Mouse (Mus musculus): ENCODE measurements around the gene Cacng5.

The Cacng5 gene

DNA sequence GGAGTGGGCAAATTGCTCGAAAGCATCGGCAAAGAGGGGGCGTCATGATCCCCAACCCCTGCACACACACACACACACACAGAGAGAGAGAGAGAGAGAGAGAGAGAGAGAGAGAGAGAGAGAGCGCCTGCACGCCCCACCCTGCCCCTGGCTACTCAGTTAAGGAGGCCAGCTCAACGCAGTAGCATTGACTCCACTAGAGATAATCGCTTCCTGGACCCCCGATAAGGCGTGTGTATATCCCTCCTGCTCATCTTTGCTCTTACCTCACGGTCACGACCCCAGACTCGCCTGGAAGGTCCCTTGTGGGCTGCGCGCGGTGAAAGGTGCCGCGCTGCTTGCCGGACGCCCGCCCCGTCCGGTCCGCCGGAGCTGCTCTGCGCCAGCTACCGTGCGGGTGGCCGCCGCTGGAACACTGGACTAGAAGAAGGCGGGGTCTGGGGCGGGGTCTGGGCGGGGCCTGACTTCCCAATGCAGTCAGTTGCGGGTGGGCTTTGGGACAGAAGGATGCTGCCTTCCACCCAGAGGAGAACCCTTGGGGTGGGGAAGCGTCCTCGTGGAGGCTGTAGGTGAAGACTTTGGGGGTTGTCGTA is at the start of gene Cacng5:
Cacng5 (minus strand) TSS at position 422 of the 593 bp plus-strand sequence.
- DNase-seq: no peak

DNA sequence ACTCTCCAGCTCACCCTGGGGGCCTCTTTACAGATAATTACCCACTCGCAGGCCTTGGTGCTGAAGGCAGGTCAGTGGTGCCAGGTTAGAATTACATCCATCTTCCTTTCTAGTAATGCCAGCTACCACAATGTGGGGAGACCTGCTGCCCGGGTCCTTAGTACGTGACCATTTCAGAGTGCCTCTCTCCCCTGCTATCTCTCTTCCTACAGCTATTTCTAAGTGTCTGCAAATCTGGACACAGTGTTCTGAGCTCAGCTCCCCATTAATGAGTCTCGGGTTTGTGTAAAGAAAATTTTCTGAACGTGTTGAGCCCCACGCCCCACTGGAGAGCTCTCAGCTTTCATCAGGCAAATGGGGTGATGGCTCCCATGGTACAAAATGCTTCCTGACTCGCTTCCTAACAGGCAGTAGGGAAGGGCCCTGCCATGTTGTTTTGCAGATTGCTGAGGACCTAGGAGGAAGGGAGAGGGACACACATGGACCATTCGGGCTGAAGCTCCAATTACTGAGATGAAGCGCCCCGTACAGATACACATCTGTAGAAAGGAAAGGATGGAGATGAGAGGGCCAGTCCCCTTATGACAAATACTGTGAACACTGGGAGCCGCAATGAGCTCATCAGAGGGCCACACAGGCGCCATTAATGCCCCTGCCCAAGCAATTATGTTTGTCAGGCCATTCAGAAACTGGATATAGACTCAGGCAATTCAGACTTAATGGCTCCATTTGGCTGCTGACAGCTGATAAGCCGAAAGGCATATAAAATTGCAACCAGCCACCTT is 42.9 kb upstream of the Cacng5 start:
- no peak for DNase-seq

DNA sequence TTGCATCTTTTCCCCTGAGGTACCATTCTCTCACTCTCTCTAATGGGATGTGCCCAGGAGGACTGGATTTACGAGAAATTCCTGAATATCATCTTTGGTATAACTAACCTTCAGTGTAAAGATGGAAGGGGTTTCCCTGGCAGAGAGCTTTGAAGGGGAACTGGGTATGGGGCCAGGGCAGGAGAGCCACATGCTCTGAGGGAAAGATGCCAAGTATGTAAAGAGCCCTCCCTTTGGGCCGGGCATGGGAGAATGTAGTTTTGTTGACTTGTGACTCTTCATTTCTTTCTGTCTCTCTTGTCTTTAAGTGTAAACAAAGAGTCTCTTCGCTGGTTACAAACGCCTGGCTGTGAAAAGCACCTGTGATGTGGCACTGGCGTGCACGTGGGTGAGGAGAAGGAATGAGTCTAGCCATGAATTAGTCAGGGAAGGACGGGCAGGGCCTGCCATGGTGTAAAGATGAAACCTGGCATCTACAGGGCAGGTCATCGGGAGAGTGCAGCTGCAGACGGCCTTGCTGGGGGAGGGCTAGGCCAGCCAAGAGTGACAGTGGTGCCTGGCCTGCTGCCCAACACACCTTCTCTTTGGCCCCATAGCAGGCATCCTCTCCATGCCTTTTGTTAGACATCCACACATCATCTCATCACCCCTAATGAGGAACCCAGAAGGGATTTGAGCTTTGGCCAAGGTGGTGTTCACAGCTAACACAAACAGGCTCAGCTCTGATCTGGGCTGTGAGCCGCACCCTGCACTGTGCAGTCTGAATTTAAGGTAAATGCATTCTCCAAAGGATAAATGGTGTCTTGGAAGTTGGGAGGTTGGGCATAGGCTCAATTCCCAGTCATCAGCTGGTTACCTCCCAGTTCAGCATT is 40.6 kb upstream of the Cacng5 start:
- DNase-seq: no peak

DNA sequence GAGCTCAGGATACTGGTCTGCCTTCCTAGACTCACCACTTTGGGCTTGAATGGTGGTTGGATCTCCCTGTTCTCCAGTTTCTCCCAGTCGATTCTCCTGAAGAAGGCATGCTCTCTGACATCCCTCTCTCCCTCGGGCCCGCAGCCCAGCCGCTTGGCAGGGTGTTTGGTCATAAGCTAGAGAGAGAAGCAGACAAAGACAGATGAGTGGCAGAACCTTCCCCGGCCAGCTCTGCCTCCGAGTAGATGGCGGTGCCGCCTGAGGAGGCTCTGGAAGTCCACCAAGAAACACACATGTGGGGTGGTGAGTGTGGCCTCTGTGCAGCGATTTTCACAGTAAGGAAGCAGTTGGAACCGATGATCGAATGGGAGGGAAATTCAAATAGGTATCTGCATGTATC is 36.6 kb upstream of the Cacng5 start:
- peak; percentile 23 for DNase-seq

DNA sequence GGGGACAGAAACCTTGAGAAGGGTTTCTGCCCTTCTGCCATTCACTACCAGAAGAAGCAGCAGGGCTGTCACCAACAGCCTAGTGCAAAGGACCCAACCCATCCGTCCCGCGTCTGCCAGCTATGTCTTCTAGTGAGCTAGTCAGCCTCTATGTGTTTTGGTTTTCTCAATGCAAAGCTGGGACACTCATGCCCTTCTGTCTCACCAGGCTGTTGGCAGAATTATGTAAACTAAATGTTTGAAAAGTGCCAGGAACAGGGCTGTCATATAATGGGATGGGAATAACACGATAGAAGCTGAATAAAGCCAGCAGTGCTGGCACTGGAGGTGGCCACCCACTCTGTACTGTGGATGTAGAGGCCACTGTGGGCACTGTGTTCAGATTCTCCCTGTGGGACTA is 35.8 kb upstream of the Cacng5 start:
- no peak for DNase-seq

DNA sequence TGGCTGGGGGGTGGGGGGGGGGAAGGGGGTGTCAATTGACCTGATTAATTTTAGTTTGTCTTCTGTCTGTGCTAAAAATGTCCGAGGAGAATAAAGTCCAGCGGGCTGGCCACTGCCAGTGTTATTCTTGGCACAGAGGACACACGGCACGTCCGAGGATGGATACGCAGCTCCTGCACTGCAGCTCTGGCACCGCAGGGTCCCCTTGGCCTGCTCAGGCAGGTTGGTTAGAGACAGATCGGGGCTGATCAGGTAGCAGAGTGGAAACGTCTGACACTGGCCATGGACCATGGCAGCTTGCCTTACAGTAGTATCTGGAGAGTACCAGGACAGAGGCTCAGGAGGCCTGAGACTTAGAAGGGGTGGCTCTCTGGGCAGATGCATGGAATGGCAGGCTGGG is 35.4 kb upstream of the Cacng5 start:
- DNase-seq: no peak

DNA sequence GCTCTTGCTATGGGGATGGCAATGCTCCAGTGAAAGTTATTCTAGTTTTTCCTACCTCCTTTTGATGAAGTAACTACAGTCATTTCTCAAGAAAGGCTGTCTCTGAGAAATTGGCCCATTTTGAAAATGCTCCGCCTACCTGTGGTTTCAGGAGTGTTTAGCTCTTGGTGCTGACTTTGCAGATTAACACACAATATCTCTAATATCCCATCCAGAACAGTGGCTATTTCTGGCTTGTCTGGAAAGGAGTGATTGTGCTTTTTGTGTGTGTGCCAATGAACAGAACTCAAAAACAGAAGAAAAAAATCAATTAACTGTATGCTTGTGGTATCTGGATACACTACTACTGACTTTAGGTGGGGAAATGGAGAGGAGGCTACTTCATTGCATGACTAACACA is 33.1 kb upstream of the Cacng5 start:
- DNase-seq: no peak

DNA sequence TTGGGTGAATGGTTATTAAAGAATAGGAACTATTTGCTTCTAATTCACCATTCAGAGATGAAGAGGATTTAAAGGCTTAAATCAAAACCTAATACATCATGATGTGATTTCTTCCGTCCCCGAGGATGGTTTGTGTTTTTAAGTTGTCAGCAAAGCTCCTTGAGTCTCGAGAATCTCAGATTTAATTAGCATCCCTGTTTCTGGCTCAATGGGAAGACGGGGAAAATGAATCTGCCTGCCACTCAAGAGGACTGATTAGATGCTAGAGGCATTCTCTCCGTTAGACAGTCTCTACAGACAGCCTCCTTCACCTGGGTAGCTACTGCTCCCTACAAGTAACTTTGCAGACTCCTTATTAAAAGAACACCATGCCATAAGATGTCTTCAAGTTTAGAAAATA is 32.0 kb upstream of the Cacng5 start:
- DNase-seq: no peak

DNA sequence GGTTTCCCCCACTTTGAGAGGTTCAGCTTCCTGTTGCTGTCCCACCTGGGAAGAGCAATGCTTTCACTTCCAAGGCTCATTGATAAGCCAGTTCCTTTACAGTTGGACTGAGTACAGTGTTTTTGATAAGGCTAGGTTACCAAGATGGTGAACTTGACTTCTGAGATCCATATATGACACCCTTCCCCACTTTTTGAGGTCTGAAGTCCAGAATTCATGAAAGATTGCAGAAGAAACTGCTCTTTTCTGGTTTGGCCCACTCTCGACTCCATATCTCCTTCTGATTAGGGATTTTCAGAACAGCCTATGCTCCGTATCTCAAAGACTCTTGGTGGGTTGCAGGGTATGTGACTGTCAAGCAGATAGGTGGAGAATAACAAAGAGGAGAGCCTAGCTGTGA is 22.1 kb upstream of the Cacng5 start:
- no peak for DNase-seq

DNA sequence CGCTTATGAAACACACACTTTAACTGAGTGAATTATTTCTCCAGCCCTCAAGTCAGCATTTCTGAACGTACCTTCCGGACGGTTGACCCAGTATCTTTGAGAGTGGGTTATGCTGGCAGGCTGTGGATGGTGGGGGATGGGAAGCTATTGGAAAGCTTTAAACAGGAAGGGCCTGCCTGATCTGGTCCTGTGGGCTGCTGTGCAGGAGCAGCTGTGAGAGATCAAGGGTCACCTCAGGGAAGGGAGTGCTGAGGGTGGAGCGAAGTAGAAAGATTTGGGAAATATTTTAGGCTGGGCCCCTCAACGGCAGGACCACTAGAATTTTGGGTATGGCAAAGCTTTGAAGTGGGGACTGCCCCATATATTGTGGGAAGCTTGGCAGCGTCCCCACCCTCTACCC is 16.9 kb upstream of the Cacng5 start:
- DNase-seq: no peak

DNA sequence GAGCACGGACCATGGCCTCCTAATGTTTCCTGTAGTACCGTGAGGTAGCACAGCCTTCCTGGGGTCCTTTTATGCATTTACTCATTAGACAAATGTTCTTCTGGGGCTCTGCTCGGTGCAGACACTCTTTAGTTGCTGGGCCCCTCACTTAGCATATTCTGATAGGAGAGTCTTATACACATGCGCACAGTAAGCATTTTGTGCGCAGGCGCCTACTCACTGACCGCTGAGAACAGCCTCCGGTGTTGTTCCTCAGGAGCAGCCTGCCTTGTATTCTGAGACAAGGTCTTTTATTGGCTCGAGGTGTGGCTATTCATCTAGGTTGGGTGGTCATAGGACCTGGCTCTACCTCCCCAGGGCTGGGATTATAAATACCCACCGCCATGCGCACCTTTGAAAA is 16.4 kb upstream of the Cacng5 start:
- no peak for DNase-seq

DNA sequence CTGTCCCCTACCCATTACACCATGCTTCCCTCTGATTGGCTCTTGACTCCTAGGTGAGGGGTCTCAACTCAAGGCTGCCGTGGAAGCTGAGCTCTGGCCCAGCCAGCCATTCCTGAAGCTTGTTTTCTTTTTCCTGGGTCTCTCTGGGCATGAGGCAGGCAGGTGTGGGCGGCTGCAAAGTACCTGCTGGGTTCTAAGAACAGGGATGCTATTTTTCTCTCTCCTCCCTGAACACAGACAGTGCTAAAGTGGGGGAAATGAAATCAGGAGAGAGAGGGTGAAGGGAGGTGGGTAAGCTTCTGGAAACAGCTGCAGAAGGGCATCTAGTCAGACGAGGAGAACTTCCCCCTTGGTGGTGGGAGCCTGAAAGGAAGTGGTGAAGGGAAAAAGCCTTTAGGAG is 14.9 kb upstream of the Cacng5 start:
- no peak for DNase-seq

DNA sequence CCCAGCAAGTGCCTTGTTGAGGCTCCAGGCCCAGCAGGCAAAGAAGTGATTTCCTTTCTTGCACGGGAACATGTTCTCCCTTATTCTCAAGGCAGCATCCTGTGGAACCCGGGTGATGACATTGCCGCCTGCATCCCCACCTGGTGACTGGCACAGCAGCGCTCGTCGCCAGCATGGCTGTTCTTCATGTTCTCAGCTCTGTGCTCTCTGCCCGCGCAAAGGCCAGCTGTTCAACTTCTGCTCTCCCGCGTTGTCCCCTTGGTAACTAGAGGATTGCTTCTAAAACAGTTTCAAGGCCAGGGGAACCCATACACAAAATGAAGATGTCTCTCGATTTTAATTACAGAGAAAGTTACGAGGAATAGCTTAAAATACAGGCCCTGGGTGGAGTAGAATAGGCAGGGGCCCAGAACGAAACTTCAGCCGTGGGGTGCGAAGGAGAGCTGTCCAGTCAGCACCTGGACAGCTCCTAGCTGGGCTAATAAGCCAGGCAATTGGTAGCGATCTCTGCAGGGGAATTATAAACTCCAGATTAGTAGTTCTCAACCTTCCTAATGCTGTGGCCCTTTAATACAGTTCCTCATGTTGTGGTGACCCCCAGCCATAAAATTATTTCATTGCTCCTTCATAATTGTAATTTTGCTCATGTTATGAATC is 5.1 kb upstream of the Cacng5 start:
- no peak for DNase-seq

DNA sequence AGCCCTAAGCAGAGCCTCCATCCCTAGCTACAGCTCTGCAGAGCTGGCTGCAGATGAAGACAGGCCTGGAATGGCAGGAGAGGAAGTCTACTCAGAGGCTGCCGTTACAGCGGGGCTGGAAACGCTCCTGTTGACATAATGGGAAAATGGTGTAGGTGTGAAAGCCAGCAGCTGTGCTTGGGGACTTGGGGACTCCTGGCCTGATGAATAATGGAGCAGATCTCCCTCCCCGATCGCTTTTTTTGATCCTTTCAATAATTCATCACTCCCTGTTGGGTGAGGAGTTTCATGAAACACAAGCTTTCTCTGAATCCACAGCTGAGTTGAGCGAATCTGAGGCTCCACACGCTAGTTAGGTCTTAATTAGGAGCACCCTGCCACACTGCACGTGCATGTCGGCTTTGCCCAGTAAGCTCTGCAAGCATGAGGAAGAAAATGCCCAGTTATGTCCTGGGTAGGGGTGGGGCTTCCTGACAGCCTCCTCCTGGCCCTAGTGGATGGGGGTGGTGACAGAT is 2.9 kb upstream of the Cacng5 start:
- DNase-seq: no peak

DNA sequence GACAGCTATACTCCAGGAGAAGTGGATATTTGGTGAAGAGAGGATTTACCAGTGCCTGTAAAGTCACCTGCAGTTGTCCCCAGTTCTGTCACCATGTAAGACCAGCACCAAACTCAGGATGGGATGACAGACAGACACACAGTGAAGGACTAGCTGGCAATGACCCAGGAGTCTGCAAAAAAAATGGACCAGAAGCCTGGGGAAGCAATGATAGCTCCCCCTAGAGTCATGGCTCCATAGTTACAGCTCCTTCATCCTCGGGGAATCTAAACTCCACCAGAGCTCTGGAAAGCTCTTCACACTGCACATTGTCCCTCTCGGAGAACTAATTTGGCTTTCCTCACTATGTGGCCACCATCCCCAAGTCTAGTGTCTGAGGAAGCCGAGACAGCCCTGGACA is 1.5 kb downstream of the Cacng5 start:
- no peak for DNase-seq

DNA sequence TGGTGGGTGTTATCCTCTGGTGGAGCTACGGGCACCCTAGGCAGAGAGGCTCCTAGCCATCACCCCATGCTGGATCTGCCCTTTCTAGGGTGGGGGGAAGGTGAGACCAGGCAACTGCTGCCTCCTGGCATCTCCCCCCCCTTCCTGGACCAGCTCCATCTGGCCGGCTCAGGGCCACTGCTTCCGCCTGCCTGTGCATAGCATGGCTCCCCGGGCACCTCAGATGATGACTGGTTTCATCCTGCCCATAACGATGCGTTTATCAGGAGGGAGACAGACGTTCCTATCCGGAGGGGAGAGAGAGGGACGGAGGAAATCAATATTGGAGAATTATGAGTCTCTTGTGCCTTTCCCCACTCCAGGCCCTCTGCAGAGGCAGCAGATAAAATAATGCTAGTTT is 9.5 kb downstream of the Cacng5 start:
- no peak for DNase-seq

DNA sequence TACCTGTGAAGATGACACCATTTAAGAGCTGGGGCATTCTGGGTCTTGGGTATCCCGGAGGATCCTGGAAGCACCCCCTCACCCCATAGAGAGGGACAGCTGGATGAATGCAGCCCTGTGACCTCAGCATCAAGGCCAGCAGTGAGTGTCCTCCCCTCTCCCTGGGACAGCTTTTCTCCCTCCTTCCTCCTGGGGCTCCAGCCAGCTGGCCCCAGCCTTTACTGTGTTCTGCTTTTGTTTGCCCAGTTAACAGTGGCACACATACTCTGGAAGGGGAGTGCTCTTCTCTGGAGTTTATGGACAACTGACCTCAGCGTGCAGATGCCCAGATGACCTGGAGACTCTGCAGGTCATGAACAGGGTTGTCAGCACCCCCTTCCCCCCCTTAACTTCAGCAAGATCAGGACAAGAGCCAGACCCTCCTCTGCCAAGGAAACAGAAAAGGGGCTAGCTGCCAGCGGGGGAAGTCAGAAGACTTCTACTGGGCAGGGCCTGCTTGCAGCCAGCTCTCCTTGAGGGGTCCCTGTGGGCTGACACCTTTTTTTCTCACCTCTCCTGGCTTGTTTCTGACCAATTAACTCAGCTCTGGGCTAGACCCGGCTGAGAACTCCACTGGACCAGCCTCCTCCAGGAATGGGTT is 10.8 kb downstream of the Cacng5 start:
- peak; percentile 12 for DNase-seq

DNA sequence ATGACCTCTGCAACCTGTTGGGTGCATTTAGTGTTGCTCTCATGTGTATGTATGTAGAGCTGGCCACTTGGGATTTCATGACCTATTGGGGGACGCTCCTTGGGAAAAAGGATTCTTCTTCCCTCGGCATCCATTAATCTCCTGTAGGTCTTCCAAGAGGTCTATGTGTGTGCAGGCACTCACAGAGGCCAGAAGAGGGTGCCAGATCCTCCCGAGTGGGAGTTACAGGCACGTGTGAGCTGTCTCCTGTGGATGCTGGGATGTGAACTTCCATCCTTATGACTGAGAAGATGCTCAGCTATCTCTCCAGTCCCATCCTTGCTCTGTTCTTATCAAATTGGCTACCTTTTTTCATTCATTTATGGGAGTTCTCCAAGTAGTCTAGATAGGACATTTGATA is 14.4 kb downstream of the Cacng5 start:
- DNase-seq: no peak

DNA sequence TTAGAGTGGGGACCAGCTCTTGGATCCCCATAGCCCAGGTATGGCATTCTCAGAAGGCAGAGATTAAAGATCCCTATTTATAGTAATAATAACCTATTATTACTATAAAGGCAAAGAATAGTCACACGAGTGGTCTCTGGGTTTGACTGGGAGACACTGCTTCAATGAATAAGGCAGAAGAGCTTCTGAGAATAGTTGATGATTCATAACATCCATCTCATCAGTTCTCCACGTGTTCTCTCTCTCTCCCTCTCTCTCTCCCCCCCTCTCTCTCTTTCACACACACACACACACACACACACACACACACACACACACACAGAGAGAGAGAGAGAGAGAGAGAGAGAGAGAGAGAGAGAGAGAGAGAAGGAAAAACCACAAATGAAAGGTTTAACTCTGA is 16.2 kb downstream of the Cacng5 start:
- no peak for DNase-seq

DNA sequence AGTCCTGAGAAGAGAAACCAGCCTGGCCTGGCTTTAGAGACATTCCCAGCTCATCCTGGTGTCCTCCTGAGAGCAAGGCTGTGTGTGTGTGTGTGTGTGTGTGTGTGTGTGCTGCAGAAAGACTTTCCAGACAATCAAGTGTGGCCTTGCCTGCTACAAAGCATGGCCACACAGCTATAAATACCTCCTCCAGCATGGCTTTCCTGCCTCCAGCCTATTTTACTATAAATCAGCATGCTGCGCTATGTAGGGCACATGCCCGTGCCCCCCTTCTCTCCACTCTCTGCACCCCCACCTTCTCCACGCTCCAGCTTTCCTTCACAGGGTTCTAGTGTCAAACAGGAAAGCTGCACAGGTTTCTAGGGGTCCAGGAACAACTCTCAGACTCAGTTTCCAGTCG is 19.2 kb downstream of the Cacng5 start:
- DNase-seq: no peak

DNA sequence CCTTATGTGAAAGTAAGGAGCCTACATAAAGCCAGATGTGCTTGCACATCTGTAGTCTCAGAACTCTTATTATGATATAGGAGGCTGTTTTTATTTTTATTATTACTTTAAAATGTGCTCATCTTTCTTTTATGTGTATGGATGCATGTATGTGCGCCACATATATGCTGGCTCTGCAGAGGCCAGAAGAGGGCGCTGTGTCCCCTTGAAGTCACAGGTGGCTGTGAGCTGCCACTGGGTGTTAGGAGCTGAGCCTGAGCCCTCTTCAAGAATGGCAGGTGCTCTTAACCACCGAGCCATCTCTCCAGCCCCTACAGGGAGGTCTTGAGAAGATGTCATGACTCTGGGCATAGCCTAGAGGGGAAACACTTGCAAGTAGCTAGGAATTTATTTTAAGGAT is 23.5 kb downstream of the Cacng5 start:
- DNase-seq: no peak

DNA sequence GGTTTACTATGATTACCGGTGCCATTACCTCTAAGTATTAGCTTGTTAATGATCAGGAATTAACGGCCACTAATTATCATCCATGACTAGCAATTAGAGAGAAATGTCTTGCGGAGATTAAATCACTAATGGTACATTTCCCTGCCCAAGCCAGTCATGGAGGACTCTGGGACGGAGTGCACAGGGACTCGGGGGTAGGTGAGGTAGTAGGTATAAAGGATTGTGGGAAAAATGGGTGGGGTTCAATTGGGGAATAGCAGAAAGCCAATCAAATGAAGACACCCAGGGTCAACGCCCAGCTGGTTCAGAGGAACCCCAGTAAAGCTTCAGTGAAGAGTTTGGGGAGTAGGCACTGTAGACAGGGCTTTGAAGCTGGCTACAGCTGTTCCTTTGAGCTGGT is 27.5 kb downstream of the Cacng5 start:
- DNase-seq: no peak

DNA sequence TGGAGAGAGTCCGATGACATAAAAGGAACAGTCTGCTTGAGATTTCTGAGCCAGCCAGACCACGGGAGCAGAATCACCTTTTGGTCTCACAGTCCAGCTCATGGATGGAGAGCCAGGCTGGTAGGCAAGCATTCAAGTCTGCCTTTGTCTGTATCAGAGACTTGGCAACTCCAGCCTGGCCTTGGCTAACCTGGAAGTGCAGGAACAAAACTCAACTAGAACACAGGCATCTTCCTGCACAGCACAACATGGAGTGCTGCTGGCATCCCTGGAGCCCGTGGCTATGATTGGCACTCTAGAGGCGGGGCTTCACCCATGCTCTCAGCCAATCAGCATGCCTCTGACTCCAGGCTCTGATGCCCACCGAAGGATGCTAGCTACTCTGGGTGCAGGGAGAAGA is 38.0 kb downstream of the Cacng5 start:
- DNase-seq: peak; percentile 3
